In genomic region chr19:37543537-37544326, GRCm38 (mm10) we compare ENCODE assay signal across 8 mouse cellular contexts. TPM values are rescaled to one million over a fixed set of nuclear protein-coding genes. Genes with fewer than 3 reads are reported as not detected.
A peak's percentile ranks its signal among the peaks of the same experiment; 100 is the strongest.
DNase-seq lines count a peak whose midpoint lies in the region; ATAC-seq and TF ChIP-seq lines count a peak whose summit lies in the region.

No protein-coding gene starts in this region.

- no peak overlapping the region for H3K9ac ChIP-seq in lung, embryonic 14.5 days
- no peak overlapping the region for H3K9ac ChIP-seq in forebrain, embryonic 11.5 days (ENCODE audit: low read length)

- 53% methylated on average over 13 of the region's 13 CpGs for WGBS in lung, embryonic 14.5 days
- WGBS in forebrain, embryonic 11.5 days: 60% methylated on average over 13 of the region's 13 CpGs

- intact Hi-C loops in heart, postnatal 10 days (cut with DNase I): loop anchor here (2.0 kb wide), 1 partner anchor 19 kb away; no protein-coding TSS in a partner anchor

- H3K4me1 ChIP-seq in lung, embryonic 14.5 days (ENCODE audit: insufficient read depth): no peaks in the 10 kb centered on the region
- no peaks in the 10 kb centered on the region for H3K4me1 ChIP-seq in forebrain, embryonic 11.5 days (replicated peaks; ENCODE audit: control insufficient read depth, insufficient read depth, low read length)

- no peak overlapping the region for H3K27ac ChIP-seq in lung, embryonic 14.5 days (ENCODE audit: low read depth)
- H3K27ac ChIP-seq in forebrain, embryonic 11.5 days (ENCODE audit: low read depth, low read length): no peak overlapping the region

- H3K36me3 ChIP-seq in lung, embryonic 14.5 days (ENCODE audit: insufficient read depth): no peaks in the 10 kb centered on the region
- H3K36me3 ChIP-seq in forebrain, embryonic 11.5 days (ENCODE audit: control insufficient read depth, insufficient read depth, low read length): no peaks in the 10 kb centered on the region

- TF ChIP-seq CTCF in lung, embryonic 14.5 days (IDR thresholded peaks at IDR 0.05; ENCODE audit: low read depth): peak; percentile 52

- ATAC-seq in lung, embryonic 14.5 days (ENCODE audit: insufficient read depth): no peak
- no peak for ATAC-seq in forebrain, embryonic 11.5 days (replicated peaks; ENCODE audit: low FRiP score)

- peak; percentile 20 to 21 for DNase-seq in cerebellum, postnatal 10 days
- no peak for DNase-seq in cerebellum, adult 11-12 months
- peak; percentile 74 for DNase-seq in MEL-GATA-1-ER (ENCODE audit: extremely low read depth, low read depth)
- DNase-seq in heart, postnatal 10 days: peak; percentile 56 to 57
- peak; percentile 59 for DNase-seq in lung, embryonic 14.5 days
- DNase-seq in right cerebral cortex, adult 2 months (ENCODE audit: low spot score in 2 of 2): no peak
- DNase-seq in layer of hippocampus, adult 11-12 months (ENCODE audit: low spot score): no peak
- DNase-seq in forebrain, embryonic 11.5 days (ENCODE audit: low spot score): no peak

- H3K9me3 ChIP-seq in lung, embryonic 14.5 days (ENCODE audit: low read depth, low read length): no peaks in the 10 kb centered on the region
- no peaks in the 10 kb centered on the region for H3K9me3 ChIP-seq in forebrain, embryonic 11.5 days (ENCODE audit: control insufficient read depth, low read length)

- 0 out of 2 replicates have a peak overlapping the region, but pooled peaks have one; percentile 16 for H3K4me2 ChIP-seq in lung, embryonic 14.5 days
- H3K4me2 ChIP-seq in forebrain, embryonic 11.5 days (ENCODE audit: low read depth, low read length, severe bottlenecking): no peak overlapping the region

- no peaks in the 10 kb centered on the region for H3K27me3 ChIP-seq in lung, embryonic 14.5 days (ENCODE audit: insufficient read depth, low read length)
- no peaks in the 10 kb centered on the region for H3K27me3 ChIP-seq in forebrain, embryonic 11.5 days (ENCODE audit: control insufficient read depth, insufficient read depth, low read length)

- no peak overlapping the region for H3K4me3 ChIP-seq in lung, embryonic 14.5 days (ENCODE audit: low read depth, low read length)
- H3K4me3 ChIP-seq in forebrain, embryonic 11.5 days (ENCODE audit: low read depth, low read length): no peak overlapping the region

RNA-seq across cellular contexts. Expression of gene Exoc6, which starts 6.5 kb away (rescaled TPM):
- total RNA-seq in heart, postnatal 10 days (2021): 10 to 100 TPM; 28.0 to 29.4 TPM
- polyA plus RNA-seq in lung, embryonic 14.5 days (2014; fragmentation: Nextera tagmentation; extraction: Ambion mirVana): 11.6 and 13.2 TPM in 2 replicates
- polyA plus RNA-seq in forebrain, embryonic 11.5 days (2014; fragmentation: Nextera tagmentation; extraction: Ambion mirVana): 9.1 and 10.2 TPM in 2 replicates

Comparison
In these comparisons a context has a peak if more than half of its experiments do, and no peak if none do; other contexts are left out.
1. DNase-seq: peak in cerebellum, postnatal 10 days (2 of 2), MEL-GATA-1-ER (single experiment), heart, postnatal 10 days (2 of 2) and lung, embryonic 14.5 days (single experiment); none in cerebellum, adult 11-12 months (single experiment), right cerebral cortex, adult 2 months (0 of 2), layer of hippocampus, adult 11-12 months (single experiment) and forebrain, embryonic 11.5 days (single experiment).